Mouse (Mus musculus) layer of hippocampus, postnatal 36 days (tissue): ENCODE results near the gene Ccdc184. TPM values are rescaled to one million over a fixed set of nuclear protein-coding genes. Genes with fewer than 3 reads are reported as not detected.

ENCODE experiments used
- DNase-seq, 2 experiments: peaks; one replicate each; pipeline ENCODE4 v3.0.0; 2022
- total RNA-seq, 2 experiments: library from RNA; stranded (reverse); gene quantifications; 2 replicates each; pipeline ENCODE4 v1.2.3; 2021

Gene Ccdc184
- total RNA-seq, 2 experiments from 2014 or later: 11.1 to 11.6 TPM

GRCm38 (mm10) chr15:98155944-98156343 lies 11.0 kb upstream of the Ccdc184 start:
- DNase-seq: no peak

GRCm38 (mm10) chr15:98157253-98157652 lies 9.7 kb upstream of the Ccdc184 start:
- no peak for DNase-seq

- DNase-seq: no peak
Observed at GRCm38 (mm10) chr15:98161026-98161805, 5.7 kb upstream of the Ccdc184 start.

GRCm38 (mm10) chr15:98162561-98162960 lies 4.4 kb upstream of the Ccdc184 start:
- DNase-seq: no peak

- DNase-seq: no peak
Observed at GRCm38 (mm10) chr15:98165525-98165924, 1.4 kb upstream of the Ccdc184 start, which contains the start of gene Asb8. TSS of gene Asb8 (minus strand) at chr15:98165625.

- DNase-seq: peak; percentile 90 to 91
Observed at GRCm38 (mm10) chr15:98167645-98168621, 975 bp downstream of the Ccdc184 start.

GRCm38 (mm10) chr15:98168622-98169004 lies 1.7 kb downstream of the Ccdc184 start:
- DNase-seq: peak in 1 of 2 experiments; percentile 13

GRCm38 (mm10) chr15:98170365-98170764 lies 3.4 kb downstream of the Ccdc184 start:
- peak; percentile 54 to 62 for DNase-seq

- no peak for DNase-seq
Observed at GRCm38 (mm10) chr15:98170917-98171316, 4.0 kb downstream of the Ccdc184 start.

GRCm38 (mm10) chr15:98172113-98172512 lies 5.2 kb downstream of the Ccdc184 start:
- DNase-seq: no peak

- DNase-seq: peak; percentile 65 to 66
Observed at GRCm38 (mm10) chr15:98173821-98174220, 6.9 kb downstream of the Ccdc184 start.

GRCm38 (mm10) chr15:98177320-98177719 lies 10.4 kb downstream of the Ccdc184 start:
- DNase-seq: no peak

- no peak for DNase-seq
Observed at GRCm38 (mm10) chr15:98180567-98181131, 13.7 kb downstream of the Ccdc184 start.

- DNase-seq: peak; percentile 85 to 89
Observed at GRCm38 (mm10) chr15:98181132-98181711, 14.3 kb downstream of the Ccdc184 start.

- no peak for DNase-seq
Observed at GRCm38 (mm10) chr15:98181856-98182570, 15.1 kb downstream of the Ccdc184 start.

- DNase-seq: no peak
Observed at GRCm38 (mm10) chr15:98184456-98184855, 17.5 kb downstream of the Ccdc184 start.

GRCm38 (mm10) chr15:98195442-98195841 lies 28.5 kb downstream of the Ccdc184 start, which contains the start of gene Olfr288:
TSS of gene Olfr288 (minus strand) at chr15:98195542.
- DNase-seq: no peak

- no peak for DNase-seq
Observed at GRCm38 (mm10) chr15:98209676-98210075, 42.7 kb downstream of the Ccdc184 start.

- DNase-seq: no peak
Observed at GRCm38 (mm10) chr15:98213336-98213870, 46.4 kb downstream of the Ccdc184 start.

- no peak for DNase-seq
Observed at GRCm38 (mm10) chr15:98214130-98214529, 47.2 kb downstream of the Ccdc184 start.
